Mouse (Mus musculus) liver, adult 2 months (tissue): Measurements from ENCODE around the gene Tet1. TPM values are rescaled to one million over a fixed set of nuclear protein-coding genes. Genes with fewer than 3 reads are reported as not detected.

ENCODE experiments used
- DNase-seq: peaks from one replicate; pipeline ENCODE4 v3.0.0-alpha.2; 2011; ENCODE audit warnings: low read depth, low spot score; ENCODE audit errors: extremely low read depth
- H3K27ac ChIP-seq: fragments of 200-500 bp; replicated peaks from 2 replicates; pipeline ENCODE4 v1.5.1; 2012; ENCODE audit warnings: low read depth, mild to moderate bottlenecking, control low read depth, inconsistent platforms, low read length; ENCODE audit not compliant: insufficient read depth
- H3K27me3 ChIP-seq: fragments of 200-500 bp; 2 replicates; pipeline ENCODE4 v1.6.1; 2012; ENCODE audit warnings: mild to moderate bottlenecking, moderate library complexity, low read length, inconsistent platforms; ENCODE audit not compliant: control insufficient read depth, insufficient read depth
- H3K36me3 ChIP-seq: fragments of 200-500 bp; 2 replicates; pipeline ENCODE4 v1.6.1; 2012; ENCODE audit warnings: low read length, inconsistent platforms; ENCODE audit not compliant: control insufficient read depth, insufficient read depth
- H3K4me1 ChIP-seq: fragments of 200-500 bp; 2 replicates; pipeline ENCODE4 v1.6.1; 2011; ENCODE audit warnings: low read length; ENCODE audit not compliant: control insufficient read depth, insufficient read depth
- H3K4me3 ChIP-seq: fragments of 200-500 bp; 2 replicates; pipeline ENCODE4 v1.5.1; 2011; ENCODE audit warnings: low read depth, mild to moderate bottlenecking, control low read depth, low read length, moderate library complexity; ENCODE audit not compliant: insufficient read depth
- H3K79me2 ChIP-seq: fragments of 200-500 bp; 2 replicates; pipeline ENCODE4 v1.6.1; 2012; ENCODE audit warnings: inconsistent platforms, mild to moderate bottlenecking, low read length, moderate library complexity; ENCODE audit not compliant: control insufficient read depth, insufficient read depth
- H3K9ac ChIP-seq: fragments of 200-500 bp; 2 replicates; pipeline ENCODE4 v1.6.1; 2012; ENCODE audit warnings: low read depth, mild to moderate bottlenecking, control low read depth, inconsistent platforms, low read length
- CTCF ChIP-seq: fragments of 200-500 bp; IDR thresholded peaks from 2 replicates; pipeline ENCODE4 v1.5.1; 2011; ENCODE audit warnings: low read depth, low read length, control low read depth
- POLR2A ChIP-seq: fragments of 200-500 bp; IDR thresholded peaks from 2 replicates; pipeline ENCODE4 v1.6.1; 2011; ENCODE audit warnings: low read length, control low read depth; ENCODE audit not compliant: insufficient read depth; ENCODE audit errors: extremely low read depth
- WGBS: fragments of 180-500 bp; shearing (Covaris S2); methylation state at CpG from one replicate; pipeline ENCODE4 v1.1.7; 2018; 5-methylcytosine and 5-hydroxymethylcytosine counted together
- polyA plus RNA-seq: library from polyadenylated mRNA; depleted of rRNA; stranded (reverse); fragments of >200 nt; gene quantifications from 2 replicates; pipeline ENCODE4 v1.2.3, GENCODE M21; 2012
- total RNA-seq: library from RNA; depleted of rRNA; stranded (reverse); fragments of >200 nt; gene quantifications from 2 replicates; pipeline ENCODE4 v1.2.3, GENCODE M21; 2014

Tet1 gene
- total and polyA plus RNA-seq, 2 experiments, result 0.05 to 0.18 TPM

- Histone ChIP-seq H3K27ac (no peak overlapping the region), H3K36me3 (no peaks in the 10 kb centered on the region), H3K9ac (no peak overlapping the region), H3K79me2 (no peaks in the 10 kb centered on the region), H3K4me3 (no peak overlapping the region), H3K27me3 (no peaks in the 10 kb centered on the region), H3K4me1 (no peaks in the 10 kb centered on the region)
- TF ChIP-seq POLR2A (no peak), CTCF (no peak)
- DNase-seq, result no peak
- 71% methylated on average over 4 of the region's 4 CpGs for WGBS
Observed at GRCm38 (mm10) chr10:62896774-62897173, 12.0 kb downstream of the Tet1 start.

DNA sequence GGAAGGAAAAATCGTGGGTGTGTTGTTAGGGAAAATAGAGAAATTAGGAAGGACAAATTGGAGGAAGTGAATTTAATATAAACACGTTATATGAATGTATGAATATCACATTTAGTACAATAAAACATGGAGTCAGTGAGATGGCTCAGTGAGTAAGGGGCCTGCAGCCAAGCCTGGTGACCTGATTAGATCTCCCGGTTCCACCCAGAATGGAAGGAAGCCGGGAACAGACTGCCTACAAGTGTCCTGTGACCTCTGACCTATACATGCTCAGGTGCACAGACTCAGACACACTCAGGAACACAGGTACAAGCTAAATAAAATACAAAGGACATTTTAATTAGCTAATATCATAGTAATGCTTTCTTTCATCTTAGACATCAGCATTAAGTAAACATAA is 12.8 kb downstream of the Tet1 start:
- H3K79me2 ChIP-seq, result no peaks in the 10 kb centered on the region
- TF ChIP-seq CTCF (no peak), POLR2A (no peak)
- no peaks in the 10 kb centered on the region for H3K4me1 ChIP-seq
- no peak overlapping the region for H3K27ac ChIP-seq
- no peaks in the 10 kb centered on the region for H3K27me3 ChIP-seq
- H3K36me3 ChIP-seq, result no peaks in the 10 kb centered on the region
- no peak overlapping the region for H3K4me3 ChIP-seq
- DNase-seq, result no peak
- H3K9ac ChIP-seq, result no peak overlapping the region
- WGBS, result 82% methylated on average over 4 of the region's 4 CpGs

- Histone ChIP-seq H3K27me3 (no peaks in the 10 kb centered on the region), H3K4me1 (no peaks in the 10 kb centered on the region), H3K27ac (no peak overlapping the region), H3K36me3 (no peaks in the 10 kb centered on the region), H3K9ac (no peak overlapping the region), H3K4me3 (no peak overlapping the region), H3K79me2 (no peaks in the 10 kb centered on the region)
- peak; percentile 21 for DNase-seq
- WGBS, result 53% methylated on average over 6 of the region's 6 CpGs
- TF ChIP-seq CTCF (no peak), POLR2A (no peak)
Observed at GRCm38 (mm10) chr10:62895386-62895785, 13.4 kb downstream of the Tet1 start.

- no peak overlapping the region for H3K4me3 ChIP-seq
- no peaks in the 10 kb centered on the region for H3K79me2 ChIP-seq
- H3K27ac ChIP-seq, result no peak overlapping the region
- H3K4me1 ChIP-seq, result no peaks in the 10 kb centered on the region
- TF ChIP-seq POLR2A (no peak), CTCF (no peak)
- no peak overlapping the region for H3K9ac ChIP-seq
- DNase-seq, result no peak
- no peaks in the 10 kb centered on the region for H3K27me3 ChIP-seq
- 87% methylated on average over 3 of the region's 3 CpGs for WGBS
- H3K36me3 ChIP-seq, result no peaks in the 10 kb centered on the region
Observed at GRCm38 (mm10) chr10:62894447-62894846, 14.3 kb downstream of the Tet1 start.

- no peak overlapping the region for H3K9ac ChIP-seq
- H3K36me3 ChIP-seq, result no peaks in the 10 kb centered on the region
- H3K4me3 ChIP-seq, result no peak overlapping the region
- H3K27ac ChIP-seq, result no peak overlapping the region
- no peaks in the 10 kb centered on the region for H3K27me3 ChIP-seq
- DNase-seq, result no peak
- no peaks in the 10 kb centered on the region for H3K79me2 ChIP-seq
- H3K4me1 ChIP-seq, result no peaks in the 10 kb centered on the region
- no peak for TF ChIP-seq CTCF
- no peak for TF ChIP-seq POLR2A
- 81% methylated on average over 6 of the region's 6 CpGs for WGBS
Observed at GRCm38 (mm10) chr10:62893356-62893884, 15.4 kb downstream of the Tet1 start.

DNA sequence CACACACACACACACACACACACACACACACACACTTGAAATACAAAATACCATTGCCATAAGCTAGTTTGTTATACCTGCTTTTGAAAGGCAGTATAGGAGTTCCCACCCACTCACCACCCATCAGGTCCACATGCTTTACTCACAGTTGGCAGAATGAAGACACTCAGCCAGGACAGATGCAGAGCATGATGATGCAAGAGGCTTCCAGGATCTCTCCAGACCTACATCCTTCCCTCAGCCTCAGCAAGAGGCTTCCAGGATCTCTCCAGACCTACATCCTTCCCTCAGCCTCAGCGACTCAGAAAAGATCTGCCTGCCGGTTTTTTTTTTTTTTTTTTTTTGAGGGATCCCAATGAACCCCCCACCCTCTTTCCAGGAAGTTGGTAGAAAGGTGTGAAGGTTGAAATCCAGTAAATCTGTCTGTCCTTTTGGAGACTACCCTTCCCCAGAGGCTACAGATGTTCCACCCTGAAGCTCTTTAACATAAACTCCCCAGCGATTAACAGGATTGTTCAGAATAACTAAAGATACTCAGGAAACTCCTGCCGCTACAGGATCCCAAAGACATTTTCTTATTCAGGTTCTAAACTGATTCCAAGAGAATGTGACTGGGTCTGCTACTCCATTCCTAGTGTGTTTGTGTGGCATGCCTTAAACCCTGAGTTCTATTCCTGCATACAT is 16.1 kb downstream of the Tet1 start:
- TF ChIP-seq CTCF, result no peak
- no peak for TF ChIP-seq POLR2A
- WGBS, result 55% methylated on average over 4 of the region's 4 CpGs
- DNase-seq, result no peak
- Histone ChIP-seq H3K9ac (no peak overlapping the region), H3K36me3 (no peaks in the 10 kb centered on the region), H3K4me1 (no peaks in the 10 kb centered on the region), H3K27ac (no peak overlapping the region), H3K27me3 (no peaks in the 10 kb centered on the region), H3K79me2 (no peaks in the 10 kb centered on the region), H3K4me3 (no peak overlapping the region)
